Mouse (Mus musculus) thymus, adult 2 months (tissue): ENCODE measurements around the gene Unc13a.

Source experiments
- CTCF ChIP-seq: fragments of 200-500 bp; IDR thresholded peaks from 2 replicates; pipeline ENCODE4 v1.5.1; 2012; ENCODE audit warnings: mild to moderate bottlenecking, control low read depth, low read length, moderate library complexity, borderline replicate concordance; ENCODE audit not compliant: control insufficient read depth, poor library complexity, insufficient read depth; ENCODE audit errors: extremely low read depth
- POLR2A ChIP-seq: fragments of 200-500 bp; IDR thresholded peaks from 2 replicates; pipeline ENCODE4 v1.6.1; 2012; ENCODE audit warnings: mild to moderate bottlenecking, low read length, control low read depth, moderate library complexity; ENCODE audit not compliant: control insufficient read depth, poor library complexity, insufficient read depth; ENCODE audit errors: extremely low read depth

DNA sequence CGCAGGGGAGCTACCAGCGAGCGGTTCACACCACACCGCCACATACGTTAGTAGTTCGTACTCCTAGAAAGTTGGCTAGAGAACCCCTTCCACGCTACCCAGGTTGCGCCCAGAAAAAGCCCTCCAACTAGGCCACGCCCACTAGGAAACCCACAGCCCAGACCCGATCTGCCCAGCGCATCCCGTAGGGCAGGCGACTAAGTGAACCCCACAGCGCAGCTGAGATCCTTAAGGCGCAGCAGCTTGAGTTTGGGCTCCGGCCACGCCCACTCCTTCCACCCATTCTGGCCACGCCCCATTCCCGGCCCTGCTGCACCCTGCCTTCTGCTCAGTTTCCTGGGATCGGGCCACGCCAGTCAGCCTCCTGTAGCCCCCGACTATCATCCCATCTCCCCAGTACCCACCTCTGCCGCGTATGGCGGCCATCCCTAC lies 41.8 kb downstream of the Unc13a start:
- TF ChIP-seq CTCF (no peak), POLR2A (no peak)
